11 mouse cellular contexts compared by ENCODE assay signal in the genomic region with DNA sequence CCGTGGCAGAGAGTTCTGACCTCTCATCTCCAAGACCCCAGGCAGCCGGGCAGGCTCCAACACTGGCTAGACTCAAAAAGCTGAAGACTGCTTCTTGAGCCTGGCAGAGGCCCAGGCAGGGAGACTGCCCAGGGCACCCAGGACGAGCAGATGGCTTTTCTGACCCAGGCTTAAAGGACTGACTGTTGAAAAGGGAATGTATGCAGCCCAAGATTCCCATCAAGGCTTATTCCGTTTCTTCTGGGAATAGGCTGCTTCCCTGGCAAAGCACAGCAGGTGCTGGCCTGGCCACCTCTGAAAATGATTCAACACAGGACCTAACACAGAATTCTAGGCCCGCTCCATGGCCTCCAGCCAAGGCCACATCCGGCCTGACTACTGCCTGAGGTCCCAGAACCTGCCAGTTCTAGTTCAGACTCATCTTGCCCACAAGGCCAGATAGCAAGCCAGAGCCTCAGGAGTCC. TPM values are rescaled to one million over a fixed set of nuclear protein-coding genes. Genes with fewer than 3 reads are reported as not detected.
DNase-seq lines count a peak whose midpoint lies in the region; ATAC-seq lines count a peak whose summit lies in the region.
"Had no signal": no experiment of that assay in that cellular context is flagged by ENCODE, and none has a peak within 500 bp of the region (broad histone marks: within the 10 kb centered on the region; RNA-seq: fewer than 3 reads in every experiment).

No protein-coding gene starts in this region.

- no peak overlapping the region for H3K27ac ChIP-seq in kidney, embryonic 15.5 days
- H3K27ac ChIP-seq in heart, embryonic 14.5 days (replicated peaks in 1 of 2; ENCODE audit: control insufficient read depth in 1 of 2, insufficient read depth in 1 of 2, low read depth in 2 of 2, low read length in 2 of 2): 0 out of 4 replicates have a peak overlapping the region, but pooled peaks of 1 of the 2 experiments have one; percentile 37
- H3K27ac ChIP-seq in midbrain, embryonic 16.5 days (ENCODE audit: low read length): no peak overlapping the region
- H3K27ac ChIP-seq: macrophage had no signal

- H3K27me3 ChIP-seq in kidney, embryonic 15.5 days: peaks cover 31% of the 10 kb centered on the region
- peaks cover 8% of the 10 kb centered on the region; the same call in 1 of the 2 replicates for H3K27me3 ChIP-seq in heart, embryonic 14.5 days (ENCODE audit: control insufficient read depth, insufficient read depth, low read length)
- H3K27me3 ChIP-seq in midbrain, embryonic 16.5 days (ENCODE audit: control insufficient read depth, insufficient read depth, low read depth, low read length): peaks cover 24% of the 10 kb centered on the region

- no peak overlapping the region for H3K9ac ChIP-seq in kidney, embryonic 15.5 days
- peak overlapping the region; percentile 25; the same call in 1 of the 2 replicates for H3K9ac ChIP-seq in heart, embryonic 14.5 days (ENCODE audit: low read length)
- no peak overlapping the region for H3K9ac ChIP-seq in midbrain, embryonic 16.5 days (ENCODE audit: low read depth, low read length)

- no peak for ATAC-seq in kidney, embryonic 15.5 days (replicated peaks; ENCODE audit: low FRiP score)
- ATAC-seq in heart, embryonic 14.5 days (ENCODE audit: insufficient number of reproducible peaks, insufficient read depth, low FRiP score, low read depth): no peak
- no peak for ATAC-seq in midbrain, embryonic 16.5 days
- ATAC-seq in megakaryocyte, adult 5-6 weeks (ENCODE audit: poor library complexity, severe bottlenecking): no peak
- ATAC-seq in monocyte, adult 5-6 weeks (replicated peaks; ENCODE audit: insufficient number of reproducible peaks, low FRiP score, low TSS enrichment, poor library complexity, severe bottlenecking): no peak
- ATAC-seq: inflammation-experienced regulatory T-cells, adult 6 months had no signal

- H3K4me1 ChIP-seq in kidney, embryonic 15.5 days: peaks cover 31% of the 10 kb centered on the region
- peaks cover 18 to 27% of the 10 kb centered on the region in 2 experiments for H3K4me1 ChIP-seq in heart, embryonic 14.5 days (ENCODE audit: control insufficient read depth in 2 of 2, insufficient read depth in 2 of 2, low read length in 2 of 2)
- H3K4me1 ChIP-seq in midbrain, embryonic 16.5 days (ENCODE audit: control insufficient read depth, insufficient read depth, low read length): peaks cover 3% of the 10 kb centered on the region; the same call in 1 of the 2 replicates

- WGBS in kidney, embryonic 15.5 days: 75% methylated on average over 6 of the region's 6 CpGs
- WGBS in heart, embryonic 14.5 days: 66% methylated on average over 6 of the region's 6 CpGs
- WGBS in midbrain, embryonic 16.5 days: 77% methylated on average over 6 of the region's 6 CpGs

- H3K36me3 ChIP-seq in kidney, embryonic 15.5 days: peaks cover 49% of the 10 kb centered on the region
- H3K36me3 ChIP-seq in heart, embryonic 14.5 days (ENCODE audit: control insufficient read depth, insufficient read depth, low read length): peaks cover 53% of the 10 kb centered on the region
- H3K36me3 ChIP-seq in midbrain, embryonic 16.5 days (ENCODE audit: control insufficient read depth, insufficient read depth, low read length): peaks cover 38% of the 10 kb centered on the region

- peak; percentile 48 for DNase-seq in kidney, adult 11 months
- DNase-seq in 3134 (ENCODE audit: extremely low read depth, insufficient read length, low spot score): peak; percentile 89
- DNase-seq in brain, adult 2 months (ENCODE audit: low read depth, low spot score): peak; percentile 86
- DNase-seq: spleen, adult 18-20 months had no signal

- H3K9me3 ChIP-seq in kidney, embryonic 15.5 days (replicated peaks): no peaks in the 10 kb centered on the region
- no peaks in the 10 kb centered on the region for H3K9me3 ChIP-seq in heart, embryonic 14.5 days (ENCODE audit: control insufficient read depth, low read length)
- no peaks in the 10 kb centered on the region for H3K9me3 ChIP-seq in midbrain, embryonic 16.5 days (replicated peaks; ENCODE audit: control insufficient read depth, low read length, poor library complexity, severe bottlenecking)

- H3K4me2 ChIP-seq in kidney, embryonic 15.5 days: no peak overlapping the region
- H3K4me2 ChIP-seq in heart, embryonic 14.5 days (ENCODE audit: low read length): no peak overlapping the region
- no peak overlapping the region for H3K4me2 ChIP-seq in midbrain, embryonic 16.5 days (ENCODE audit: low read length)

- no peak overlapping the region for H3K4me3 ChIP-seq in kidney, embryonic 15.5 days (replicated peaks)
- H3K4me3 ChIP-seq in heart, embryonic 14.5 days (ENCODE audit: control insufficient read depth in 1 of 2, insufficient read depth in 1 of 2, low read depth in 1 of 2, low read length in 2 of 2): no peak overlapping the region
- no peak overlapping the region for H3K4me3 ChIP-seq in midbrain, embryonic 16.5 days (ENCODE audit: low read depth, low read length)

RNA-seq across cellular contexts. Expression of gene Ifitm10, which starts 1.7 kb away (rescaled TPM):
- 1.8 and 2.3 TPM in 2 replicates for polyA plus RNA-seq in kidney, embryonic 15.5 days (2015; fragmentation: Nextera tagmentation; extraction: Ambion mirVana)
- polyA plus RNA-seq in heart, embryonic 14.5 days (2014; fragmentation: Nextera tagmentation; extraction: Ambion mirVana): 4.2 and 7.5 TPM in 2 replicates
- 11.3 and 14.1 TPM in 2 replicates for polyA plus RNA-seq in midbrain, embryonic 16.5 days (2015; fragmentation: Nextera tagmentation; extraction: Ambion mirVana)
- total RNA-seq in megakaryocyte, adult 5-6 weeks (2015): 2.1 and 3.6 TPM in 2 replicates
- total RNA-seq in megakaryocyte, adult 5-6 weeks (2017): 0.48 and 1.4 TPM in 2 replicates
- 10.2 to 46.5 TPM (median 13.9 TPM) in 3 replicates for total RNA-seq in monocyte, adult 5-6 weeks (2017)
- polyA plus RNA-seq: macrophage had no signal

RNA-seq across cellular contexts. Expression of gene Gm49369, which starts 7.2 kb away (rescaled TPM):
- polyA plus RNA-seq in kidney, embryonic 15.5 days (2015; fragmentation: Nextera tagmentation; extraction: Ambion mirVana): 1.2 and 2.5 TPM in 2 replicates
- not detected in 2 replicates for polyA plus RNA-seq in heart, embryonic 14.5 days (2014; fragmentation: Nextera tagmentation; extraction: Ambion mirVana)
- 2.5 and 3.4 TPM in 2 replicates for polyA plus RNA-seq in midbrain, embryonic 16.5 days (2015; fragmentation: Nextera tagmentation; extraction: Ambion mirVana)
- total RNA-seq in megakaryocyte, adult 5-6 weeks (2015): not detected in 2 replicates
- 24.9 and 36.8 TPM in 2 replicates for total RNA-seq in megakaryocyte, adult 5-6 weeks (2017)
- 242 to 452 TPM (median 290 TPM) in 3 replicates for total RNA-seq in monocyte, adult 5-6 weeks (2017)

RNA-seq across cellular contexts. Expression of gene Ctsd, which starts 12.5 kb away (rescaled TPM):
- polyA plus RNA-seq in kidney, embryonic 15.5 days (2015; fragmentation: Nextera tagmentation; extraction: Ambion mirVana): 294 and 312 TPM in 2 replicates
- 516 and 537 TPM in 2 replicates for polyA plus RNA-seq in heart, embryonic 14.5 days (2014; fragmentation: Nextera tagmentation; extraction: Ambion mirVana)
- 243 and 289 TPM in 2 replicates for polyA plus RNA-seq in midbrain, embryonic 16.5 days (2015; fragmentation: Nextera tagmentation; extraction: Ambion mirVana)
- total RNA-seq in megakaryocyte, adult 5-6 weeks (2015): 193 and 197 TPM in 2 replicates
- 218 and 236 TPM in 2 replicates for total RNA-seq in megakaryocyte, adult 5-6 weeks (2017)
- total RNA-seq in monocyte, adult 5-6 weeks (2017): 304 to 518 TPM (median 326 TPM) in 3 replicates

RNA-seq across cellular contexts. Expression of gene Syt8, which starts 59.4 kb away (rescaled TPM):
- 0.62 and 1.3 TPM in 2 replicates for polyA plus RNA-seq in kidney, embryonic 15.5 days (2015; fragmentation: Nextera tagmentation; extraction: Ambion mirVana)
- polyA plus RNA-seq in heart, embryonic 14.5 days (2014; fragmentation: Nextera tagmentation; extraction: Ambion mirVana): not detected in 2 replicates
- not detected in 2 replicates for polyA plus RNA-seq in midbrain, embryonic 16.5 days (2015; fragmentation: Nextera tagmentation; extraction: Ambion mirVana)
- 0.39 TPM in 1 of 2 replicates, not detected in the other for total RNA-seq in megakaryocyte, adult 5-6 weeks (2015)
- total RNA-seq in megakaryocyte, adult 5-6 weeks (2017): not detected in 2 replicates
- not detected in 3 replicates for total RNA-seq in monocyte, adult 5-6 weeks (2017)
- polyA plus RNA-seq: inflammation-experienced regulatory T-cells, adult 6 months had no signal
